Comparison of ENCODE assay signal across 8 mouse cellular contexts in genomic region chr6:99175377-99175776, GRCm38 (mm10).
DNase-seq lines count a peak whose midpoint lies in the region; ATAC-seq lines count a peak whose summit lies in the region.
"Had no signal": no experiment of that assay in that cellular context is flagged by ENCODE, and none has a peak within 500 bp of the region (broad histone marks: within the 10 kb centered on the region; RNA-seq: fewer than 3 reads in every experiment).

No protein-coding gene starts in this region.

- no peaks in the 10 kb centered on the region for H3K36me3 ChIP-seq in heart, embryonic 15.5 days
- no peaks in the 10 kb centered on the region for H3K36me3 ChIP-seq in forebrain, embryonic 16.5 days (ENCODE audit: control insufficient read depth, insufficient read depth)

- H3K9me3 ChIP-seq in heart, embryonic 15.5 days (replicated peaks), result no peaks in the 10 kb centered on the region
- H3K9me3 ChIP-seq in forebrain, embryonic 16.5 days (ENCODE audit: control insufficient read depth, low read length), result no peaks in the 10 kb centered on the region

- H3K27me3 ChIP-seq in heart, embryonic 15.5 days, result no peaks in the 10 kb centered on the region
- H3K27me3 ChIP-seq in forebrain, embryonic 16.5 days (replicated peaks; ENCODE audit: control insufficient read depth, insufficient read depth, low read length), result no peaks in the 10 kb centered on the region

- DNase-seq in 3T3-L1 (ENCODE audit: low read depth, low spot score), result peak; percentile 39
- DNase-seq in adipocyte (ENCODE audit: low spot score), result peak; percentile 96
- peak; percentile 71 for DNase-seq in lung, postnatal 10 days
- no peak for DNase-seq in cerebellum, adult 11 months
- DNase-seq in right cerebral cortex, postnatal 4 days, result no peak

- H3K4me1 ChIP-seq in heart, embryonic 15.5 days (replicated peaks), result peaks cover 34% of the 10 kb centered on the region
- H3K4me1 ChIP-seq in forebrain, embryonic 16.5 days (replicated peaks; ENCODE audit: control insufficient read depth, insufficient read depth, low read length), result 0 out of 2 replicates have a peak, but pooled peaks cover 2% of the 10 kb centered on the region

- 0 out of 2 replicates have a peak, but pooled peaks have one; percentile 24 for ATAC-seq in heart, embryonic 15.5 days (replicated peaks; ENCODE audit: insufficient number of reproducible peaks, insufficient read depth, low FRiP score, low read depth)
- ATAC-seq in forebrain, embryonic 16.5 days, result no peak
- ATAC-seq: hindbrain, postnatal 0 days had no signal

- WGBS in heart, embryonic 15.5 days, result 36% methylated on average over 5 of the region's 5 CpGs
- WGBS in forebrain, embryonic 16.5 days, result 88% methylated on average over 5 of the region's 5 CpGs

- no peak overlapping the region for H3K4me2 ChIP-seq in heart, embryonic 15.5 days
- H3K4me2 ChIP-seq in forebrain, embryonic 16.5 days (ENCODE audit: low read length), result no peak overlapping the region

- H3K9ac ChIP-seq in heart, embryonic 15.5 days, result no peak overlapping the region
- H3K9ac ChIP-seq in forebrain, embryonic 16.5 days (replicated peaks; ENCODE audit: low read depth, low read length), result no peak overlapping the region

- no peak overlapping the region for H3K4me3 ChIP-seq in heart, embryonic 15.5 days
- H3K4me3 ChIP-seq in forebrain, embryonic 16.5 days (replicated peaks; ENCODE audit: low read length), result no peak overlapping the region

- H3K27ac ChIP-seq in heart, embryonic 15.5 days, result peak overlapping the region; percentile 41
- H3K27ac ChIP-seq in forebrain, embryonic 16.5 days (ENCODE audit: low read length), result no peak overlapping the region
- H3K27ac ChIP-seq: hindbrain, postnatal 0 days had no signal

Comparison
In these comparisons a context has a peak if more than half of its experiments do, and no peak if none do; other contexts are left out.
1. DNase-seq: peak in 3T3-L1 (single experiment), adipocyte (single experiment) and lung, postnatal 10 days (single experiment); none in cerebellum, adult 11 months (single experiment) and right cerebral cortex, postnatal 4 days (single experiment).